ENCODE assay signal across 8 mouse cellular contexts in the genomic region with DNA sequence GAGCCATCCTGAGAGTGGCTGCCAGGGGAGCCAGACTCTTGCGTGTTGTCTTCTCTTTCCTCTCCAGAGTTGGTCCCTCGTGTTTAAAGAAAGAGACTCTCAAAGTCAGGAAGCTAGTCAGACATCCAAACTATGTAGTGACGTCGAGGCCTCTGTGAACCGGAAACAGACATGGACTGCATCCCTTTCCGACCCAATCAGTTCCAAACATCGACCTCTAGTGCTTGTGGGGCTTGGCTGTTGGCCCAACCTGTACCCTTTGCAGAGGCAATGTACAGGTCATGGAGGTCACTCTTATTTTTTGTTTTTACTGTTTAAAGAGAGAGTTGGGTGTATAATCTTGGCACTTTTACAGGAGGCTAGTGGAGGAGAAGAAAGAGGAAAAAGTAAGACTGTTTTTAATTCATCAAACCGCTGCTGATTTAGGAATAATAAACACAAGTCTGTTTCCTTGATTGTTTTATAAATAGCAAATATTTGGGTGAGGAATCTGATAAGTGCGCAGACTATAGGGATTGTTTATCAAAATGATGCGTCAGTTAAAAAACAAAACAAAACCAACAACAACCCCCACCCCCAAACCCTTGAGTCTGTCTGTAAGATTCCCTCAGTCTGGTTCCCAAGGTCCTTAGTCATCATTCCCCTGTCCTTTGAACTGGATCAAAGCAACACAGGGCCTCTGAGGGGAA.
DNase-seq lines count a peak whose midpoint lies in the region; ATAC-seq lines count a peak whose summit lies in the region.

No protein-coding gene starts in this region.

- no peak for ATAC-seq in granulocyte monocyte progenitor cell, adult 5-6 weeks (replicated peaks; ENCODE audit: poor library complexity, severe bottlenecking)

- DNase-seq in gastrocnemius, postnatal 10 days: peak; percentile 4
- no peak for DNase-seq in gastrocnemius, postnatal 25 days
- DNase-seq in forelimb bud, embryonic 11.5 days (ENCODE audit: low read depth, low spot score): peak; percentile 6
- DNase-seq in kidney, adult 9 months: peak; percentile 82
- DNase-seq in lung, postnatal 14 days: peak; percentile 50
- DNase-seq in cerebellum, adult 11-12 months: no peak
- no peak for DNase-seq in c-Kit-positive CD71-positive TER-119-positive erythroid progenitor cells, embryonic 14.5 days (ENCODE audit: low spot score)

Comparison
In these comparisons a context has a peak if more than half of its experiments do, and no peak if none do; other contexts are left out.
1. DNase-seq: peak in gastrocnemius, postnatal 10 days (single experiment), forelimb bud, embryonic 11.5 days (single experiment), kidney, adult 9 months (single experiment) and lung, postnatal 14 days (single experiment); none in gastrocnemius, postnatal 25 days (single experiment), cerebellum, adult 11-12 months (single experiment) and c-Kit-positive CD71-positive TER-119-positive erythroid progenitor cells, embryonic 14.5 days (single experiment).